Mouse (Mus musculus) kidney, embryonic 16.5 days (tissue): ENCODE measurements around the gene Grm1. TPM values are rescaled to one million over a fixed set of nuclear protein-coding genes. Genes with fewer than 3 reads are reported as not detected.

Source experiments
- ATAC-seq: fragments of 200-750 bp; cut with Nextera tagmentation; 2 replicates; pipeline ENCODE4 v1.8.0; 2017; ENCODE audit warnings: moderate TSS enrichment; ENCODE audit not compliant: low FRiP score, low TSS enrichment
- H3K27ac ChIP-seq: fragments of 300-500 bp; sonication (generic); 2 replicates; pipeline ENCODE4 v1.5.1; 2014; ENCODE audit warnings: low read length
- H3K27me3 ChIP-seq: fragments of 300-500 bp; sonication (generic); 2 replicates; pipeline ENCODE4 v1.6.1; 2014; ENCODE audit warnings: low read length, control low read depth, mixed read lengths; ENCODE audit not compliant: insufficient read depth
- H3K36me3 ChIP-seq: fragments of 300-500 bp; sonication (generic); 2 replicates; pipeline ENCODE4 v1.6.1; 2014; ENCODE audit warnings: low read length, control low read depth, mixed read lengths; ENCODE audit not compliant: insufficient read depth
- H3K4me1 ChIP-seq: fragments of 300-500 bp; sonication (generic); 2 replicates; pipeline ENCODE4 v1.6.1; 2014; ENCODE audit warnings: low read length, control low read depth, mixed read lengths; ENCODE audit not compliant: insufficient read depth
- H3K4me2 ChIP-seq: fragments of 300-500 bp; sonication (generic); replicated peaks from 2 replicates; pipeline ENCODE4 v1.6.1; 2014; ENCODE audit warnings: low read depth, low read length
- H3K4me3 ChIP-seq: fragments of 300-500 bp; sonication (generic); 2 replicates; pipeline ENCODE4 v1.5.1; 2014; ENCODE audit warnings: mild to moderate bottlenecking, low read length
- H3K9ac ChIP-seq: fragments of 300-500 bp; sonication (generic); replicated peaks from 2 replicates; pipeline ENCODE4 v1.6.1; 2014; ENCODE audit warnings: low read length
- H3K9me3 ChIP-seq: fragments of 300-500 bp; sonication (generic); 2 replicates; pipeline ENCODE4 v1.6.1; 2016; ENCODE audit warnings: low read length, control low read depth
- WGBS: fragments of 180-500 bp; shearing (Covaris S2); extraction: QIAGEN DNeasy Blood & Tissue Kit; methylation state at CpG from one replicate; pipeline ENCODE4 v1.1.7; 2014; 5-methylcytosine and 5-hydroxymethylcytosine counted together
- polyA plus RNA-seq: library from polyadenylated mRNA; unstranded; fragments of >200 nt; fragmentation: Nextera tagmentation; extraction: Ambion mirVana; gene quantifications from 2 replicates; pipeline ENCODE4 v1.2.1, GENCODE M21; 2015

The Grm1 gene
- polyA plus RNA-seq, 1 experiment from 2014 or later, result not detected

GRCm38 (mm10) chr10:10971311-10971710, 110.8 kb downstream of the Grm1 start:
- no peak overlapping the region for H3K27ac ChIP-seq
- ATAC-seq, result no peak
- H3K4me1 ChIP-seq, result no peaks in the 10 kb centered on the region
- no peaks in the 10 kb centered on the region for H3K9me3 ChIP-seq
- no peaks in the 10 kb centered on the region for H3K36me3 ChIP-seq
- no peaks in the 10 kb centered on the region for H3K27me3 ChIP-seq
- H3K4me2 ChIP-seq, result no peak overlapping the region
- no peak overlapping the region for H3K9ac ChIP-seq
- 51% methylated on average over 2 of the region's 2 CpGs for WGBS
- no peak overlapping the region for H3K4me3 ChIP-seq

DNA sequence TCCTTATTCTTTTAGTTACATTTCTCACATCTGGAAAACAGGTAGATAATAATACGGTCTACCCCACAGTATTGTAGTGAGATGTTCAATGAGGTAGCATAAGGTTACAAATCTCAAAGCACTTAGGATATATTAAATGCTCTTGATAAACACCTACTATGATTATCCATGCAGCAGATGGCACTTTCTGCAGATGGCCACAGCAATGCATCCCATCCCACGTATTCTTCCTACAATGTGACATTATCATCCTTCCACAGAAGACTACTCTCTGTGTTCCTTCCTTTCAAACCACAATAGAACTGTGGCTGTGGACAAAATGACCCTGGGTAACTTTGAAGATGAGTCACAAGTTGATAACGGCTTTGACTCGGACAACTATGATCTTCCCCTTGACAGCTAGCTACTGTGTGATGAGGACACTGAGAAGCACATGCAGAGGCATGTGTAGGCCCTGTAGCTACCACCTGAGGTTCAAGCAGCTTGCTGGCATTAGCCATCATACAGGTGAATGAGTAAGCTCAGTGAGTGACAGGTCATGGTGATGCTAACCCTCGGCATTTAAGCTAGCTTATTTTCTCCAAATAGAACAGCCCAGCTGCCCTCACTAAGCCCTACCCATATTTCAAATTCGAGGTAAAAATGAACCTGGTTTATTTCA, 117.5 kb downstream of the Grm1 start:
- no peak overlapping the region for H3K9ac ChIP-seq
- H3K4me2 ChIP-seq, result no peak overlapping the region
- 80% methylated on average over 6 of the region's 6 CpGs for WGBS
- no peak overlapping the region for H3K4me3 ChIP-seq
- H3K36me3 ChIP-seq, result no peaks in the 10 kb centered on the region
- no peaks in the 10 kb centered on the region for H3K4me1 ChIP-seq
- 0 out of 2 replicates have a peak, but pooled peaks cover 2% of the 10 kb centered on the region for H3K9me3 ChIP-seq
- H3K27ac ChIP-seq, result no peak overlapping the region
- H3K27me3 ChIP-seq, result no peaks in the 10 kb centered on the region
- no peak for ATAC-seq

- H3K4me3 ChIP-seq, result no peak overlapping the region
- no peak overlapping the region for H3K27ac ChIP-seq
- no peaks in the 10 kb centered on the region for H3K4me1 ChIP-seq
- H3K36me3 ChIP-seq, result no peaks in the 10 kb centered on the region
- H3K9ac ChIP-seq, result no peak overlapping the region
- H3K4me2 ChIP-seq, result no peak overlapping the region
- H3K9me3 ChIP-seq, result no peaks in the 10 kb centered on the region
- 84% methylated on average over 3 of the region's 3 CpGs for WGBS
- H3K27me3 ChIP-seq, result no peaks in the 10 kb centered on the region
- ATAC-seq, result no peak
Observed at GRCm38 (mm10) chr10:10950557-10950956, 131.6 kb downstream of the Grm1 start.

DNA sequence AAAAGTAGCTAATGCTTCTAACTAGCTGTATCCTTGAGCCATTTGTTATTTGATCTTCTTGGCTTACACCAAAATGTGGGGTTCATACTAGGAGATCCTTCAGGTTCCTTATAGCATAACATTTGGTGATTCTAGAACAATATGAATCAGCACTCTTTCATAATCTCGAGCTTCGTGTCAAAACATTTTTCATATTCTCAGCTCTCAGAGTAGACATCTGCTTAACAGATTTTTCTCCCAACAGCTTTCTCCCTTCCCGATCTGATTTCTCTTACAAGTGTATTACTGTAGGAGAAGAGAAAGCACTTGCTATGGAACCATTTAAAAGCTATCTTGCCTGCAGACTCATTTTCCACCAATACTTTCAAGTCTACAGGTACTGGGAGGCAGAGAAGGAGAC, 133.0 kb downstream of the Grm1 start:
- no peak overlapping the region for H3K27ac ChIP-seq
- no peaks in the 10 kb centered on the region for H3K27me3 ChIP-seq
- H3K4me1 ChIP-seq, result no peaks in the 10 kb centered on the region
- WGBS, result 94% methylated on average over 3 of the region's 3 CpGs
- H3K36me3 ChIP-seq, result no peaks in the 10 kb centered on the region
- ATAC-seq, result no peak
- H3K4me3 ChIP-seq, result no peak overlapping the region
- no peak overlapping the region for H3K4me2 ChIP-seq
- H3K9me3 ChIP-seq, result no peaks in the 10 kb centered on the region
- H3K9ac ChIP-seq, result no peak overlapping the region

DNA sequence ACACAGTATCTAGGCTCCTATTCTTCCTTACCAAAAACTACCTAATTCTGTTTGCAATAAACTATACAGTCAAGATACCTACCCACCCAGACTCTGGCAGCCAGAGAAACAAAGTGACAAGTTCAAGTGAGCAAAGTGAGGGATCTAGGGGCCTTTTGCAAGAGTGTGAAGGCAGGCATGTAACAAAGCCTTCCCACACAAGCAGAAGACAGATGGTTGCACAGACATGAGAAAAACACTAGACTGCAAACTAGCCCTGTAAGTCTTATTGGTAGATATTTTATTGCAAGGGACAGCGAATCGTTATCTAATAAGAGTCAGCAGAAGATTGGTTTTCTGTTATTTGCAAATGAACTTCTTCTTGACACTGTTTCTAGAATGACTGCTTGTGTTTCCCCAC, 134.6 kb downstream of the Grm1 start:
- WGBS, result 87% methylated on average over 2 of the region's 2 CpGs
- Histone ChIP-seq H3K27me3 (no peaks in the 10 kb centered on the region), H3K36me3 (no peaks in the 10 kb centered on the region), H3K4me2 (no peak overlapping the region), H3K4me1 (no peaks in the 10 kb centered on the region), H3K27ac (no peak overlapping the region), H3K4me3 (no peak overlapping the region), H3K9ac (no peak overlapping the region), H3K9me3 (no peaks in the 10 kb centered on the region)
- ATAC-seq, result no peak

- Histone ChIP-seq H3K27me3 (no peaks in the 10 kb centered on the region), H3K4me3 (no peak overlapping the region), H3K9ac (no peak overlapping the region), H3K27ac (no peak overlapping the region), H3K4me2 (no peak overlapping the region), H3K4me1 (no peaks in the 10 kb centered on the region), H3K36me3 (no peaks in the 10 kb centered on the region), H3K9me3 (no peaks in the 10 kb centered on the region)
- WGBS, result 77% methylated on average over 2 of the region's 2 CpGs
- no peak for ATAC-seq
Observed at GRCm38 (mm10) chr10:10944003-10944402, 138.2 kb downstream of the Grm1 start.

GRCm38 (mm10) chr10:10942248-10942647, 139.9 kb downstream of the Grm1 start:
- ATAC-seq, result no peak
- Histone ChIP-seq H3K4me1 (no peaks in the 10 kb centered on the region), H3K4me2 (no peak overlapping the region), H3K4me3 (no peak overlapping the region), H3K9ac (no peak overlapping the region), H3K9me3 (no peaks in the 10 kb centered on the region), H3K27me3 (no peaks in the 10 kb centered on the region), H3K36me3 (no peaks in the 10 kb centered on the region), H3K27ac (no peak overlapping the region)
- 77% methylated on average over 6 of the region's 6 CpGs for WGBS

- Histone ChIP-seq H3K9me3 (no peaks in the 10 kb centered on the region), H3K9ac (no peak overlapping the region), H3K27ac (no peak overlapping the region), H3K4me3 (no peak overlapping the region), H3K4me1 (no peaks in the 10 kb centered on the region), H3K36me3 (no peaks in the 10 kb centered on the region), H3K4me2 (no peak overlapping the region), H3K27me3 (no peaks in the 10 kb centered on the region)
- no peak for ATAC-seq
- WGBS, result 67% methylated on average over 3 of the region's 3 CpGs
Observed at GRCm38 (mm10) chr10:10935806-10936205, 146.3 kb downstream of the Grm1 start.

DNA sequence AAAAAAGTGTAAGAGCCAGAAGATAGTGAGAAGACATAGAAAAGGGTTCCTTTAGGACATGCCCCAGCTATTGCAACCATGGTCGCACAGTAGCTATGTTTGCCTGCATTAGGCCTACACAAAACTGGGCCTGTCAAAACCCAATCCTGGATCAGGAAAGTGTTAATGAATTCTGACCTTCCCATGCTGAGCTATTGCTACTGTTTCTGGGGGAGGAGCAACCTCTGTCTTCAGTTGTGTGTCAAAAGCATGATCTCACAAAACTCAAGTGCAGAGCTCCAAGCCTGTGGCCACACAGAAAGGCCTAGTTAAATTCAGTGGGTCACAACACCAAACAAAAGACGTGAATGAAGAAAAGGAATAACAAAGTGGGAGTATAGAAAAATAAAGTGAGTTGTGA, 152.5 kb downstream of the Grm1 start:
- H3K4me3 ChIP-seq, result no peak overlapping the region
- H3K4me2 ChIP-seq, result no peak overlapping the region
- H3K27ac ChIP-seq, result no peak overlapping the region
- H3K9ac ChIP-seq, result no peak overlapping the region
- H3K27me3 ChIP-seq, result no peaks in the 10 kb centered on the region
- 80% methylated on average over 2 of the region's 2 CpGs for whole genome bisulfite sequencing
- ATAC-seq, result no peak
- H3K9me3 ChIP-seq, result no peaks in the 10 kb centered on the region
- no peaks in the 10 kb centered on the region for H3K36me3 ChIP-seq
- H3K4me1 ChIP-seq, result no peaks in the 10 kb centered on the region

- no peaks in the 10 kb centered on the region for H3K36me3 ChIP-seq
- H3K4me3 ChIP-seq, result no peak overlapping the region
- H3K9ac ChIP-seq, result no peak overlapping the region
- no peaks in the 10 kb centered on the region for H3K9me3 ChIP-seq
- no peak overlapping the region for H3K4me2 ChIP-seq
- H3K27me3 ChIP-seq, result no peaks in the 10 kb centered on the region
- no peak for ATAC-seq
- 89% methylated on average over 5 of the region's 5 CpGs for WGBS
- H3K27ac ChIP-seq, result no peak overlapping the region
- no peaks in the 10 kb centered on the region for H3K4me1 ChIP-seq
Observed at GRCm38 (mm10) chr10:10928798-10929366, 153.3 kb downstream of the Grm1 start.
